Mouse (Mus musculus) heart, postnatal 0 days (tissue): ENCODE measurements around the gene Klk8.

Experiments
- CTCF ChIP-seq: IDR thresholded peaks from 2 replicates; pipeline ENCODE4 v1.5.1; 2016; ENCODE audit warnings: antibody characterized with exemption, control low read depth, low read depth
- EP300 ChIP-seq: IDR thresholded peaks from 2 replicates; pipeline ENCODE4 v1.6.1; 2016; ENCODE audit warnings: antibody characterized with exemption, low read depth

GRCm38 (mm10) chr7:43775311-43776057 lies 21.9 kb upstream of the Klk8 start:
- TF ChIP-seq CTCF (no peak), EP300 (no peak)
